Mouse (Mus musculus) adrenal gland, postnatal 4 days (tissue): ENCODE measurements at regions not wholly inside any gene's neighbourhood (a gene's known extent, or its start where the extent isn't known, plus 50 kb on each side); places are given as distances from the start of the nearest gene placed in this dataset.

ENCODE experiments used
- DNase-seq, 2 experiments: peaks; one replicate each; pipeline ENCODE4 v3.0.0; 2021 to 2022; ENCODE audit warnings: low spot score in 2 of 2, mixed read lengths in 2 of 2

- no peak for DNase-seq
Measured at GRCm38 (mm10) chr13:71653939-71654467, 309.5 kb downstream of the Irx1 start.

GRCm38 (mm10) chr13:71653212-71653938 is 310.1 kb downstream of the Irx1 start:
- DNase-seq, result no peak

GRCm38 (mm10) chr13:71649876-71650275 is 313.6 kb downstream of the Irx1 start:
- DNase-seq, result no peak

GRCm38 (mm10) chr13:71649031-71649430 is 314.5 kb downstream of the Irx1 start:
- DNase-seq, result no peak

GRCm38 (mm10) chr13:71631447-71631846 is 332.1 kb downstream of the Irx1 start:
- DNase-seq, result no peak

- DNase-seq, result no peak
Measured at GRCm38 (mm10) chr13:71617198-71617597, 346.3 kb downstream of the Irx1 start.

GRCm38 (mm10) chr13:71612393-71613179 is 350.9 kb downstream of the Irx1 start:
- no peak for DNase-seq

- DNase-seq, result no peak
Measured at GRCm38 (mm10) chr13:71582486-71582885, 381.0 kb downstream of the Irx1 start.

- no peak for DNase-seq
Measured at GRCm38 (mm10) chr13:71565895-71566294, 397.6 kb downstream of the Irx1 start.

- DNase-seq, result no peak
Measured at GRCm38 (mm10) chr13:71565388-71565787, 398.1 kb downstream of the Irx1 start.

- no peak for DNase-seq
Measured at GRCm38 (mm10) chr13:71558477-71559215, 404.9 kb downstream of the Irx1 start.

- DNase-seq, result no peak
Measured at GRCm38 (mm10) chr13:71555471-71555870, 408.1 kb downstream of the Irx1 start.

GRCm38 (mm10) chr13:71550109-71550508 is 413.4 kb downstream of the Irx1 start:
- DNase-seq, result no peak

- DNase-seq, result no peak
Measured at GRCm38 (mm10) chr13:71549206-71549831, 414.2 kb downstream of the Irx1 start.

GRCm38 (mm10) chr13:71538226-71538625 is 425.3 kb downstream of the Irx1 start:
- no peak for DNase-seq

- no peak for DNase-seq
Measured at GRCm38 (mm10) chr13:71532796-71533351, 430.6 kb downstream of the Irx1 start.

GRCm38 (mm10) chr13:71529397-71530122 is 434.0 kb downstream of the Irx1 start:
- DNase-seq, result no peak

GRCm38 (mm10) chr13:71517776-71518175 is 445.7 kb downstream of the Irx1 start:
- DNase-seq, result no peak

GRCm38 (mm10) chr13:71513204-71513603 is 450.3 kb downstream of the Irx1 start:
- no peak for DNase-seq

- no peak for DNase-seq
Measured at GRCm38 (mm10) chr13:71507956-71508401, 455.5 kb downstream of the Irx1 start.
